Mouse (Mus musculus) layer of hippocampus, postnatal 14 days (tissue): ENCODE results near the gene Dlst. TPM values are rescaled to one million over a fixed set of nuclear protein-coding genes. Genes with fewer than 3 reads are reported as not detected.

Experiments
- DNase-seq, 2 experiments: peaks; one replicate each; pipeline ENCODE4 v3.0.0; 2021 to 2022; ENCODE audit warnings: low spot score in 2 of 2, mixed read lengths in 1 of 2
- long read RNA-seq, 2 experiments: library from polyadenylated mRNA; stranded (forward); transcript quantifications; one replicate each; pipeline ENCODE4 v2.0.0; 2021
- total RNA-seq, 2 experiments: library from RNA; stranded (reverse); gene quantifications; 2 replicates each; pipeline ENCODE4 v1.2.3; 2021

Gene Dlst
- 100 to 1,000 TPM; 169 to 175 TPM for total RNA-seq
- long read RNA-seq, experiment 1, transcript Dlst-201 (15 exons, 2,764 nt): major isoform, 39 of 76 reads
- long read RNA-seq, experiment 1, partial matches to known transcripts: 25 of 76 reads
- long read RNA-seq, experiment 1, other reads (novel, unspliced or antisense): 9 of 76 reads
- long read RNA-seq, experiment 2, transcript Dlst-201 (15 exons, 2,764 nt): major isoform, 38 of 85 reads
- long read RNA-seq, experiment 2, partial matches to known transcripts: 41 of 85 reads
- long read RNA-seq, experiment 2, other reads (novel, unspliced or antisense): 3 of 85 reads

DNA sequence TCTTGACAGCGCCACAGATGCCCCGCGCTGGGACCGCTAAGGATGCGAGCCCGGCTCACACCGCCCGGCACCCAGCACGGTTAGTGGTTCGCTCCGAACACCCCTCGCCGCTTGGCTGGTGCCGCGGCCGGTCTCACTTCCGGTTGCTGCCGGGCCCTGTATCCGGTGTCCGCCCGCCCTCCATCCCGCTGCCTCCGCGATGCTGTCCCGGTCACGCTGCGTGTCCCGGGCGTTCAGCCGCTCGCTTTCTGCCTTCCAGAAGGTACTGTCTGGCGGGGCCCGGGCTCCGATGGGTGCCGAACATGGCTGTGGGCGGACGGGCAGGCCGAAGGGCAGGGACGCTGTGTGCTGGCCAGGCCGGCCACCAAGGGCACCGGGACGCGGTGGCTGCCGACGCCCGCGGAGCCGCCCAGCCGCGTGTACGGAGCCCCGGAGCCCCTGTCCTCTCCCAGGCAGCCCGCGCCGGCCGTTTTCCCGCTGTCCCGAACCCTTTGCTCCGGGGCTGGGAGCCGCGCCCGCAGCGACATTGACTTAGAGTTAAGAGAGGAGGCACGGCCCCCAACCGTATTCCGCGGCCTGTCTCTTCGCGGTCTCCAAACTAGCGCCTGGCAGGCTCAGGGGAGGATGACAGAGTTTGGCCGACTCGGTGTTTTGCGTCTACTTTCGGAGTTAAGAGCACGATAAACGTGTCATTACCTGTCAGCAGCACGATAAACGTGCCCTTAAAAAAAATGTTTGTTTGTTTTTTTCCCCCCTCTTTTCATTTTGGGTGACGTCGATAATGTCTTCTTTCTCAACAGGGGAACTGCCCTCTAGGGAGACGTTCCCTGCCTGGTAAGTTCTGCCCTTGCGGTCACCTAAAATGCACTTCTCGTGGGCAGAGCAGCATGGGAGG is at the start of gene Dlst, which contains the start of gene Prox2:
TSS of gene Dlst (plus strand) at position 136 of the 895 bp plus-strand sequence.
TSS of gene Prox2 (minus strand) at position 62 of the 895 bp plus-strand sequence.
- DNase-seq: peak; percentile 89

DNA sequence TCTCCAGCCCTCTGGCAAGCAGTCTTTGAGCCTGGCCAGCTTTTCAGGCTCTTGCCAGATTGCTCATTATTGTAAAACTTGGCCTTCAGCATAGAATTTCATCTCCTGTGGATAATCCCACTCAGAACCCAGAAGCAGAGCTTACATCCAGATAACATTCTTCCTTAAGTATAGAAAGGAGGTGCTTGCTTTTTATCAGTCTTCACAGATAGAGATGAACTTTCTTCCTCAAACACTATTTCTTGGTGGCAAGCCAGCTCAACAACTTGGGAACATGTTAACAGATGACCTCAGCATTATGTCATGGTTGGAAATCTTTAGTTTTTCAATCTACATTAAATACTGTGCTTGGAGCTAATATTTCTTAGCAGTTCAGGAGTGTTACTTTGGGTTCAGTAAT is 39.6 kb upstream of the Dlst start:
- no peak for DNase-seq

DNA sequence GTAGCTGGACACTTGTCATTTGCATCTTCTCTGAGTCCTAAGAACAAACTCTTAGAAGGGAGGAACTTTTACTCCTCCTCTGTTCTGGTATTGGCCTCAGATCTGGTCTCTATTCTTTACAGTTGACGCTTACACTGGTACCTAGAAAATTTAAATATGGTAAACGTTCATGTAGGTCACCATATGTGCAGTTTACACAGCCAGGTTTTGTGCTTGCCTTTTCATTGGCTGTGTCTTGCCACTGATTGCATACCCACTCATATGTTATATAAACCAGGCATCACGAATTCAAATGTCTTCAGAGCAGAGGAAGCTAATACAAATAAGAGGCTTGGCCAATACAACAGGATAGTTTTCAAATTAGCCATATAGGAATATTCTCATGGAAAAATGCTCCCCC is 33.5 kb upstream of the Dlst start:
- DNase-seq: no peak

GRCm38 (mm10) chr12:85084257-85084656 is 26.4 kb upstream of the Dlst start:
- DNase-seq: no peak

- DNase-seq: no peak
Observed at GRCm38 (mm10) chr12:85084941-85085340, 25.7 kb upstream of the Dlst start.

DNA sequence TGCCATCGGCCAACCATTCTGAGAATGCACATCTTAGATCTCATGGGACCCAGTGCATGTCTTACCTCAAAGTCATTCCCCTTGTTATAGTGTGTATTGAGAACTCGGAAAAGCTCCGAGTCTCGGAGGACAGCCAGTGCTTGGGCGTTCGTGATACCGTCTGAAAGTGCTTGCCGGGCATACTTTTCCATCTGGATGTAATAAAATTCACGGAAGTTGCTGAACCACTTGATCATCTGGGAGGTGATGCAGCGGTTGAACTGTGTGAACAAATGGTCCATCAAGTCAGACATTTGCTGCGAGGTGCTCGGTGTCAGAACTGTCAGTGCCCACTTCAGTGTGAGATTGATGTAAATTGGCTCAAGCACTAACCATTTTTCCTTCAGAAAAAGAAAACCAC is 22.8 kb upstream of the Dlst start:
- no peak for DNase-seq

- DNase-seq: no peak
Observed at GRCm38 (mm10) chr12:85091190-85091589, 19.4 kb upstream of the Dlst start.

DNA sequence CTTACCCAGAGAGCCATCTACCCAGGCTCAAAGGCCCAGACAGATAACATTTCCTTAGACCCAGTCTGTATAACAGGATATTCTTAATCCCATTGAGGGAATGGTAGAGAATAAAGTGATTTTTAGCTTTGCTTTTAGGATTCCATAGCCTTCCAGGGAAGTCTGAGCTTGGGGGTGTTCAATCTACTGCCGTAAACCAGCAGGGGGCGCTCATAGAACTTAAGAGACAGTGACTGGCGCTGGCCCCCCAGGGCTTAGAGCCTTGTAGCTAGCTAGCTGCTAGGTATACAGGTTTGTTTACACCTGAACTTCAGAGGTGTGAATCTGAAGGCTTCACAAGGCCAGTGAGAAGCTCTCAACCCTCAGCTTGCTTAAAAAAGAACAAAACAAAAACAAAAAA is 18.4 kb upstream of the Dlst start:
- peak; percentile 34 to 66 for DNase-seq

DNA sequence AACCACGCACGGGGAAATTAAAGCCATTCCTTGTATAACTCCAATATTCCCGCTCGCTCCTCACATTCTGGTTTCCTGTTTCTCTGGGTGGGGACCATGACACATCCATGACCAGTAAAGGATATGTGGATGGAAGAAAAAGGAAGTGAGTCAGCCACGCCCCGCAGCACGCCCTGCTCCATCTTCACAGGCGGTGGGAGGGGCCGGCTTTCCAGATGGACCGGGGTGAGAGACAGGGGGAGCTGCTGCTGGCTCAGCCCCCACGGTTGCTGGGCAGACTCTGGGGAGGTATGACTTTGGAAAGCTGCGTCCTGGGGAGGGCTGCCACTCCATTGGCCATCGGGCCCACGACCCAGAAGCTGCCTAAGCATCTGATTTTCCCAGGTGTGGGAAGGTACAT is 16.6 kb upstream of the Dlst start:
- DNase-seq: no peak

DNA sequence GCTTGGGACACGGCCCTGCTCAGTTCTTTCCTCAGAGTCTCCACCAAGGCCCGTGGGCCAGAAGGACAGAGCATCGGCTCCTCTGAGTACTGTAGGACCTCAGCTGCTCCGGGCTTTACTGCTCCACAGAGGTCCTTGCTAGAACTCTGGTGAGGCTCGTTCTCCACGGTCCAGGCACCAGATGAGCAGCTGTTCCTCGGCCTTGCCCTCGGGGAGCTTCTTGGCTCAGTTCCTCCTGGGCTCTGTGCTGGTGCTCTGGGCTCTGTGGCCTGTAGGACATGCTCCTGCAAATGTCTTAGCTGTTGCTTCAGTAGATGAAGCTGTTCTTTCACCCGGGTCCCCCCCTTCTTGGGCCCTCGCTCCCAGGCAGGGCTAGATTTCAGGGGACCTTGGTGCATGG is 15.9 kb upstream of the Dlst start:
- no peak for DNase-seq

- no peak for DNase-seq
Observed at GRCm38 (mm10) chr12:85095146-85095545, 15.5 kb upstream of the Dlst start.

- no peak for DNase-seq
Observed at GRCm38 (mm10) chr12:85095859-85096258, 14.8 kb upstream of the Dlst start.

DNA sequence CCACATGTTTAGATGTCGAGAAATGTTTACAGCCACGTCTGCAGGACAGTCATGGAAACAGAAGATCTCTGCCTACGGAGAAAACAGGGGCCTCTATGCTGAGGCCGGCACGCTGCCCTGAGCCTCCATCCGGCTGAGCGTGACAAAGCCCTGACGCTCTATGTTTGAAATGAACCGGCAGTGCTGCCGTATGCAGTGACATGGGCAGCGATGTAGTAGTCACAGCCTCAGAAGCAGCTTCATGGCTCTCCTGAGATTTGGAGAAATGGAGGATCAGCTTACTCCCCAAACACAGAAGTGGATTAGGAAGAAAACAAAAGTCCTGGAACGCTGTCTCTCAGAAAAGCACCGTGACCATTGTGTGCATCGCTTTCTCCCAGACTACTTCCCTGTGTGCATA is 9.6 kb upstream of the Dlst start:
- no peak for DNase-seq

- no peak for DNase-seq
Observed at GRCm38 (mm10) chr12:85101521-85102106, 9.0 kb upstream of the Dlst start.

DNA sequence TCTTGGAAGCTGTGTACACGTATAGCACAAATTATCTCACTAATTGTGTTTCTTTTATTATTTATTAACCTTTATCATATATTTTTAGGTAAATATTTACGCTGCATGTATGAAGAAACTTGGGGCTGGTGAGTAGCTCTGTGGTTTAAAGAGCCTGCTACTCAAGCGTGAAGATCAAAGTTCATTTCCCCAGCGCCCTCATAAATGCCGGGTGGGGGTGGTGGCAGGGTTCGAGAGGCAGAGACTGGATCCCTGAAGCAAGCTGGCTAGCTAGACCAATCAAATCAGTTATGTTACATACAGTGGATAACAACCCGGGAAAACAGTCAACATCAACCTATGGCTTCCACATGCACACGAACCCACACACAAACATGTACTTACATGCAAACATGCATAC is 7.5 kb upstream of the Dlst start:
- no peak for DNase-seq

DNA sequence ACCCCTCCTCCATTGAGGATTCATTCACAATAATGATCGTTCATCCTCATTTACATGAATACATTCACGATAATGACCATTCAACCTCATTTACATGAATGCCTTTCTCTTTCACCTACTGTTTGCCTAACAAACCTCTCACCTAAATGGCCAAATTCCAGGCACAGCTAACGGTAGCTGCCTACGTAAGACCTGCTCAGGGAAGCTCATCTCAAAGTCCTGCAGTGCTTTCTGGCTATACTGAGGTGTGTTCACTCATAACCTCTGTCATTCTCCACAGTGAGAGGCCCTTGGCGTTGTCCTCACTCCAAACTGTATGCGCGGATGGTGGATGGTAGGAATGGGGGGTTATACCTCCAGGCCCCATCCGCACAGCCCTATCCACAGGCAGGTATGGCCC is 5.8 kb upstream of the Dlst start:
- no peak for DNase-seq

- no peak for DNase-seq
Observed at GRCm38 (mm10) chr12:85106292-85106691, 4.3 kb upstream of the Dlst start.

DNA sequence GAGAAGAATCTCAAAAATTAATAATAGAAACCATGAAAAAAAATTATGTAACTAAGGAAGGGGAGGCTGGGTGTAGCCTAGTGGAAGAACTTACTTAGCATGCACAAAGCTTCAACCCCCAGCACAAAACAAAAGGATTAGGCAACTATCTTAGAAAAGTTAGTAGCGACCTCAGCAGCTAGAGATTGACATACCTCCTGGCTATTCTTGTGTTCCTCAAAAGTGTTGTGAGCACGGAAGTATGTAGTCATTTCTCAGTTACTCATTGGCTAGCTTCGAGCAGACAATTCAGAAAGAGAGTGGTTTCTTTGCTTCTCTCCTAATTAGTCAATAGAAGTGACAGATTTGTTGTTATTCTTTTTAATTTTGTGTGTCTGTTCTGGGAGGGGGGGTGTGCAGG is 2.0 kb upstream of the Dlst start:
- no peak for DNase-seq

- DNase-seq: no peak
Observed at GRCm38 (mm10) chr12:85109426-85109825, 1.2 kb upstream of the Dlst start.

- DNase-seq: no peak
Observed at GRCm38 (mm10) chr12:85110011-85110697, 479 bp upstream of the Dlst start.

- no peak for DNase-seq
Observed at GRCm38 (mm10) chr12:85112550-85113251, 2.1 kb downstream of the Dlst start.
